Comparison of ENCODE assay signal across 9 mouse cellular contexts in the genomic region with DNA sequence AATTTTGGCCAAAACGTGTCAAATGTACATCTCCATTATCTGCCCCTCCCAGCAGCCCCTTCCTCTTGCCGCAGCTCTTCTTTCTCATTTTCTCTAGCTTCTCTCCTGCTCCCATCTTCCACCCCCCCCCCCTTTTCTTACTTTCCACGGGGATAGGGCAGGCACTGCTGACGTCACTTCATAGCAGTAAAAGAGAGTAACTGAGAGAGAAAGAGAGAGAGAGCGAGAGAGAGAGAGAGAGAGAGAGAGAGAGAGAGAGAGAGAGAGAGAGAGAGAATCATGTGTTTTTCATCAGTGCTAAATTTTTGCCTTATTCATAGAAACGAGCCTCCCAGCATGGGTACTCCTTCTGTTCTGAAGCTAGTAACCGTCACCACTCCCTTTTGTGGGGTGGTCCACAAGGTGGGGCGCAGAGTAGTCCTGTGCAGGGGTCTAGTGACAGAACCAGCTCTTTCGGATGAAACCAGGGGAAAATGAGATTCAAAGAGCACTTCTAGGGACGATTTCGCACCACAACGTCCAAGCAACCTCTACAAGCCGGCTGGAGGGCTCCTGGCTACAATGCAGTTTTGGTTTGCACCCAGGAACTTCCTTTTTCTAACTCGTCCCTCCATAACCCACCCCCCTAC. TPM values are rescaled to one million over a fixed set of nuclear protein-coding genes. Genes with fewer than 3 reads are reported as not detected.
DNase-seq lines count a peak whose midpoint lies in the region; ATAC-seq and TF ChIP-seq lines count a peak whose summit lies in the region.
"Had no signal": no experiment of that assay in that cellular context is flagged by ENCODE, and none has a peak within 500 bp of the region (broad histone marks: within the 10 kb centered on the region; RNA-seq: fewer than 3 reads in every experiment).

No protein-coding gene starts in this region.

- TF ChIP-seq CTCF in heart, adult 2 months (IDR thresholded peaks at IDR 0.05) = no peak

- H3K9ac ChIP-seq in heart, adult 2 months (ENCODE audit: low read depth, low read length) = no peak overlapping the region
- no peak overlapping the region for H3K9ac ChIP-seq in limb, embryonic 13.5 days

- intact Hi-C loops in heart, adult 2 months (cut with DNase I) = loop anchor here (5.0 to 10.0 kb wide), 2 partner anchors 200 to 1137 kb away; no protein-coding TSS in a partner anchor

- H3K4me3 ChIP-seq in heart, embryonic 10.5 days = peak overlapping the region; percentile 51
- no peak overlapping the region for H3K4me3 ChIP-seq in heart, adult 2 months
- peak overlapping the region; percentile 23; the same call in 1 of the 2 replicates for H3K4me3 ChIP-seq in limb, embryonic 13.5 days

- H3K27ac ChIP-seq in heart, embryonic 10.5 days = no peak overlapping the region
- H3K27ac ChIP-seq in heart, adult 2 months = no peak overlapping the region
- no peak overlapping the region for H3K27ac ChIP-seq in limb, embryonic 13.5 days

- no peaks in the 10 kb centered on the region for H3K36me3 ChIP-seq in heart, embryonic 10.5 days
- no peaks in the 10 kb centered on the region for H3K36me3 ChIP-seq in heart, adult 2 months (ENCODE audit: control insufficient read depth, insufficient read depth, low read length)
- H3K36me3 ChIP-seq in limb, embryonic 13.5 days = no peaks in the 10 kb centered on the region

- no peak for DNase-seq in heart, embryonic 10.5 days (ENCODE audit: low spot score)
- DNase-seq in heart, adult 2 months = no peak
- DNase-seq in retina, postnatal 1 day = peak; percentile 50
- DNase-seq in retina, embryonic 14.5 days (ENCODE audit: low spot score) = no peak
- DNase-seq in thymus, postnatal 14 days = no peak
- DNase-seq in testis, postnatal 10 days (ENCODE audit: low spot score) = no peak
- no peak for DNase-seq in testis, postnatal 14 days (ENCODE audit: low spot score)
- DNase-seq: adrenal gland, postnatal 25 days had no signal

- no peak for TF ChIP-seq POLR2A in heart, adult 2 months (IDR thresholded peaks at IDR 0.05; ENCODE audit: insufficient read depth, low read depth, low read length)

- no peaks in the 10 kb centered on the region for H3K79me2 ChIP-seq in heart, adult 2 months (replicated peaks; ENCODE audit: control insufficient read depth, insufficient read depth, low read length)

- no peaks in the 10 kb centered on the region for H3K9me3 ChIP-seq in heart, embryonic 10.5 days
- no peaks in the 10 kb centered on the region for H3K9me3 ChIP-seq in limb, embryonic 13.5 days

- no peak for ATAC-seq in limb, embryonic 13.5 days (ENCODE audit: low FRiP score, low read depth)

- peak overlapping the region; percentile 49 for H3K4me2 ChIP-seq in limb, embryonic 13.5 days (replicated peaks)

- H3K27me3 ChIP-seq in heart, embryonic 10.5 days (ENCODE audit: insufficient read depth, poor library complexity, severe bottlenecking) = peaks cover 98% of the 10 kb centered on the region
- peaks cover 22% of the 10 kb centered on the region for H3K27me3 ChIP-seq in heart, adult 2 months (ENCODE audit: control insufficient read depth, insufficient read depth, low read length)
- H3K27me3 ChIP-seq in limb, embryonic 13.5 days = peaks cover 96% of the 10 kb centered on the region

- TF ChIP-seq EP300 in heart, adult 2 months (IDR thresholded peaks at IDR 0.05; ENCODE audit: insufficient read depth, low read depth, low read length) = no peak

- peaks cover 15% of the 10 kb centered on the region for H3K4me1 ChIP-seq in heart, embryonic 10.5 days
- H3K4me1 ChIP-seq in heart, adult 2 months (ENCODE audit: control insufficient read depth, insufficient read depth, low read length) = no peaks in the 10 kb centered on the region; the same call in 1 of the 2 replicates
- peaks cover 18% of the 10 kb centered on the region for H3K4me1 ChIP-seq in limb, embryonic 13.5 days

- under 1% methylated on average over 13 of the region's 14 CpGs for WGBS in heart, embryonic 10.5 days
- WGBS in heart, adult 2 months = 14% methylated on average over 14 of the region's 14 CpGs
- under 1% methylated on average over 13 of the region's 14 CpGs for WGBS in limb, embryonic 13.5 days

RNA-seq across cellular contexts. Expression of a gene that starts 17.5 kb away (rescaled TPM):
- polyA plus RNA-seq in heart, embryonic 10.5 days (2016; fragmentation: Nextera tagmentation; extraction: Ambion mirVana) = 6.0 and 13.8 TPM in 2 replicates
- 1 to 10 TPM; 2.7 TPM for total RNA-seq in heart, adult 2 months (2021)
- polyA plus RNA-seq in heart, adult 2 months (2012; rRNA removed) = 8.9 and 10.5 TPM in 2 replicates
- polyA plus RNA-seq in limb, embryonic 13.5 days (2015; fragmentation: Nextera tagmentation; extraction: Ambion mirVana) = 3.0 and 3.1 TPM in 2 replicates
